Mouse (Mus musculus) brain, embryonic 14.5 days (tissue): ENCODE data around the gene Camk2n1.

Experiments used
- CTCF ChIP-seq: fragments of 200-500 bp; IDR thresholded peaks from 2 replicates; pipeline ENCODE4 v1.5.1; 2012; ENCODE audit warnings: inconsistent platforms, mild to moderate bottlenecking, moderate library complexity, borderline replicate concordance; ENCODE audit not compliant: insufficient read depth, insufficient read length; ENCODE audit errors: extremely low read depth
- POLR2A ChIP-seq: fragments of 200-500 bp; IDR thresholded peaks from 2 replicates; pipeline ENCODE4 v1.6.1; 2012; ENCODE audit warnings: mild to moderate bottlenecking, inconsistent platforms, borderline replicate concordance; ENCODE audit not compliant: poor library complexity, insufficient read depth, insufficient read length, severe bottlenecking; ENCODE audit errors: extremely low read depth

DNA sequence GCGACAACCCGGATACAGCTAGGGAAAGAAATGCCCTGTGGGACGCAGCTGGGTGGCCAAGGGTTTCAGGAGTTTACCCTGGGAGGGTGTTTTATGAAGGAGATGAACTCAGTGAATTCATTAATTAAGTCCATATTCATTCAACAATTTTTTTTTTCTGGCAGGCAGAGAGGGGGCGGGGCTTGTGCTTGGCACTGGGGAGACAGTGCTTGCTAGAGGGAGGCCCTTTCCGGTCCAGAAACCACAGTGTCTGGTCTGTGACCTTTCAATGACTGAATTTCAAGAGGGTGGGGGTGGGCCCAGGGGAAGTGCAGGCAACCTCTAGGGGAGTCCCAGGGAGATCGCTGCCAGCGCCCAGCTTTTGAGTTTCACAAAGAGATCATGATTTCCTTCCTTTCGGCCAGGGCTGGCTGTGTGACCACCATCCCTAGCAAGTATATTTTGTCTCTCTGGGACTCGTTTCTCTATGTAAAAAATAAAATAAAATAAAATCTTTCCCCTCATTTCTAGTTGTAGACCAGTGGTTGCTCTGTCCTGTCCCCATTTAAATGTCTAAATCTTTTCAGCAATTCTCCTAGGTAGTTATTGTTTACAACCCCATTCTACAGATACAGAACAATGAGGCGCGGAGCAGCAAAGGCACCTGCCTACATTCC lies 9.8 kb downstream of the Camk2n1 start:
- no peak for TF ChIP-seq POLR2A
- no peak for TF ChIP-seq CTCF
